In genomic region chr2:166271373-166272189, GRCm38 (mm10) we compare ENCODE assay signal across 16 mouse cellular contexts.
DNase-seq lines count a peak whose midpoint lies in the region; ATAC-seq and TF ChIP-seq lines count a peak whose summit lies in the region.
"Had no signal": no experiment of that assay in that cellular context is flagged by ENCODE, and none has a peak within 500 bp of the region (broad histone marks: within the 10 kb centered on the region; RNA-seq: fewer than 3 reads in every experiment).

No protein-coding gene starts in this region.

- H3K36me3 ChIP-seq in forebrain, embryonic 14.5 days (ENCODE audit: control insufficient read depth, insufficient read depth, low read length), result no peaks in the 10 kb centered on the region
- H3K36me3 ChIP-seq in limb, embryonic 10.5 days, result no peaks in the 10 kb centered on the region
- H3K36me3 ChIP-seq: G1E; heart, embryonic 13.5 days; kidney, embryonic 15.5 days; liver, embryonic 15.5 days; neural tube, embryonic 15.5 days had no signal

- no peaks in the 10 kb centered on the region for H3K27me3 ChIP-seq in forebrain, embryonic 14.5 days (replicated peaks; ENCODE audit: control insufficient read depth, insufficient read depth, low read length)
- H3K27me3 ChIP-seq in limb, embryonic 10.5 days (ENCODE audit: low read depth, poor library complexity, severe bottlenecking), result no peaks in the 10 kb centered on the region
- H3K27me3 ChIP-seq in cerebellum, adult 2 months (ENCODE audit: control insufficient read depth, insufficient read depth, low read length), result no peaks in the 10 kb centered on the region
- H3K27me3 ChIP-seq: kidney, embryonic 15.5 days; liver, embryonic 15.5 days; neural tube, embryonic 15.5 days had no signal

- peak; percentile 71; the same call in 1 of the 2 replicates for ATAC-seq in forebrain, embryonic 14.5 days
- ATAC-seq in granulocyte monocyte progenitor cell, adult 5-6 weeks (replicated peaks; ENCODE audit: poor library complexity, severe bottlenecking), result no peak

- peaks cover 23% of the 10 kb centered on the region for H3K4me1 ChIP-seq in forebrain, embryonic 14.5 days (ENCODE audit: control insufficient read depth, insufficient read depth, low read length)
- H3K4me1 ChIP-seq in limb, embryonic 10.5 days, result peaks cover 44% of the 10 kb centered on the region
- H3K4me1 ChIP-seq in cerebellum, adult 2 months (ENCODE audit: control insufficient read depth, insufficient read depth, low read length), result no peaks in the 10 kb centered on the region
- H3K4me1 ChIP-seq: liver, embryonic 15.5 days had no signal

- no peaks in the 10 kb centered on the region for H3K9me3 ChIP-seq in forebrain, embryonic 14.5 days (replicated peaks; ENCODE audit: control insufficient read depth, low read length)
- no peaks in the 10 kb centered on the region for H3K9me3 ChIP-seq in limb, embryonic 10.5 days (replicated peaks)
- H3K9me3 ChIP-seq: heart, embryonic 13.5 days; kidney, embryonic 15.5 days; liver, embryonic 15.5 days; neural tube, embryonic 15.5 days had no signal

- H3K4me3 ChIP-seq in forebrain, embryonic 14.5 days (ENCODE audit: low read depth, low read length), result no peak overlapping the region
- H3K4me3 ChIP-seq in limb, embryonic 10.5 days, result no peak overlapping the region
- H3K4me3 ChIP-seq in cerebellum, adult 2 months (replicated peaks; ENCODE audit: insufficient read depth, low read depth, low read length), result no peak overlapping the region
- H3K4me3 ChIP-seq: heart, embryonic 13.5 days; kidney, embryonic 15.5 days; liver, embryonic 15.5 days; neural tube, embryonic 15.5 days had no signal

- 0 out of 2 replicates have a peak overlapping the region, but pooled peaks have one; percentile 25 for H3K9ac ChIP-seq in forebrain, embryonic 14.5 days (ENCODE audit: low read length)
- H3K9ac ChIP-seq: heart, embryonic 13.5 days; kidney, embryonic 15.5 days; liver, embryonic 15.5 days; neural tube, embryonic 15.5 days had no signal

- peak; percentile 22 for DNase-seq in layer of hippocampus, adult 9-11 months
- DNase-seq in layer of hippocampus, postnatal 25 days (ENCODE audit: extremely low spot score in 1 of 2, low spot score in 1 of 2), result no peak
- DNase-seq in adipocyte (ENCODE audit: low spot score), result peak; percentile 32
- DNase-seq in forebrain, embryonic 14.5 days (ENCODE audit: low spot score), result peak; percentile 78
- no peak for DNase-seq in limb, embryonic 10.5 days (ENCODE audit: low spot score)
- no peak for DNase-seq in gastrocnemius, adult 8-10 months (ENCODE audit: low spot score in 2 of 2)
- DNase-seq in cerebellum, adult 2 months, result no peak
- DNase-seq: cerebellum, adult 11 months; gastrocnemius, postnatal 36 days; lung, postnatal 14 days had no signal

- H3K27ac ChIP-seq in forebrain, embryonic 14.5 days (ENCODE audit: low read depth, low read length), result peak overlapping the region; percentile 84
- peak overlapping the region; percentile 47; the same call in 1 of the 2 replicates for H3K27ac ChIP-seq in limb, embryonic 10.5 days
- no peak overlapping the region for H3K27ac ChIP-seq in cerebellum, adult 2 months (ENCODE audit: insufficient read depth, low read length)
- H3K27ac ChIP-seq: heart, embryonic 13.5 days; kidney, embryonic 15.5 days; liver, embryonic 15.5 days; neural tube, embryonic 15.5 days had no signal

- no peak for TF ChIP-seq POLR2A in cerebellum, adult 2 months (IDR thresholded peaks at IDR 0.05; ENCODE audit: borderline replicate concordance, insufficient read depth, low read length)

- TF ChIP-seq CTCF in cerebellum, adult 2 months (IDR thresholded peaks at IDR 0.05; ENCODE audit: borderline replicate concordance, insufficient read depth, low read depth, low read length), result no peak

- 33% methylated on average over 11 of the region's 11 CpGs for WGBS in forebrain, embryonic 14.5 days
- WGBS in limb, embryonic 10.5 days, result 60% methylated on average over 11 of the region's 11 CpGs
- 33% methylated on average over 11 of the region's 11 CpGs for WGBS in cerebellum, adult 2 months

- no peak overlapping the region for H3K4me2 ChIP-seq in forebrain, embryonic 14.5 days (ENCODE audit: low read length)
- H3K4me2 ChIP-seq: heart, embryonic 13.5 days; kidney, embryonic 15.5 days; liver, embryonic 15.5 days; neural tube, embryonic 15.5 days had no signal

Comparison
In these comparisons a context has a peak if more than half of its experiments do, and no peak if none do; other contexts are left out.
1. DNase-seq: peak in layer of hippocampus, adult 9-11 months (single experiment), adipocyte (single experiment) and forebrain, embryonic 14.5 days (single experiment); none in layer of hippocampus, postnatal 25 days (0 of 2), limb, embryonic 10.5 days (single experiment), gastrocnemius, adult 8-10 months (0 of 2) and cerebellum, adult 2 months (0 of 2).